Mouse (Mus musculus) kidney, postnatal 0 days (tissue): ENCODE measurements around the gene Ppp2r3a. TPM values are rescaled to one million over a fixed set of nuclear protein-coding genes. Genes with fewer than 3 reads are reported as not detected.
A peak's percentile ranks its signal among the peaks of the same experiment; 100 is the strongest.

Source experiments
- ATAC-seq: fragments of 200-750 bp; cut with Nextera tagmentation; replicated peaks from 2 replicates; pipeline ENCODE4 v1.8.0; 2017; ENCODE audit warnings: low read depth, moderate number of reproducible peaks, moderate TSS enrichment, moderate library complexity; ENCODE audit not compliant: low FRiP score
- DNase-seq: peaks from one replicate; pipeline ENCODE4 v3.0.0-alpha.2; 2016; ENCODE audit warnings: low spot score
- H3K27ac ChIP-seq: fragments of 300-500 bp; sonication (generic); 2 replicates; pipeline ENCODE4 v1.5.1; 2014; ENCODE audit warnings: mild to moderate bottlenecking
- H3K27me3 ChIP-seq: fragments of 300-500 bp; sonication (generic); 2 replicates; pipeline ENCODE4 v1.6.1; 2014; ENCODE audit warnings: low read length, mixed read lengths; ENCODE audit not compliant: insufficient read depth
- H3K36me3 ChIP-seq: fragments of 300-500 bp; sonication (generic); 2 replicates; pipeline ENCODE4 v1.6.1; 2014; ENCODE audit warnings: low read length, mixed read lengths; ENCODE audit not compliant: insufficient read depth
- H3K4me1 ChIP-seq: fragments of 300-500 bp; sonication (generic); replicated peaks from 2 replicates; pipeline ENCODE4 v1.6.1; 2014; ENCODE audit warnings: antibody characterized with exemption, low read length, mixed read lengths; ENCODE audit not compliant: insufficient read depth
- H3K4me2 ChIP-seq: fragments of 300-500 bp; sonication (generic); 2 replicates; pipeline ENCODE4 v1.6.1; 2014; ENCODE audit warnings: mild to moderate bottlenecking, low read length, moderate library complexity, mixed read lengths
- H3K4me3 ChIP-seq: fragments of 300-500 bp; sonication (generic); replicated peaks from 2 replicates; pipeline ENCODE4 v1.5.1; 2014; ENCODE audit warnings: low read depth, low read length
- H3K9ac ChIP-seq: fragments of 300-500 bp; sonication (generic); 2 replicates; pipeline ENCODE4 v1.6.1; 2014; ENCODE audit warnings: low read depth, low read length
- H3K9me3 ChIP-seq: fragments of 300-500 bp; sonication (generic); replicated peaks from 2 replicates; pipeline ENCODE4 v1.6.1; 2016; ENCODE audit warnings: low read length, inconsistent platforms, mixed read lengths
- CTCF ChIP-seq: IDR thresholded peaks from 2 replicates; pipeline ENCODE4 v1.5.1; 2016; ENCODE audit warnings: antibody characterized with exemption, low read depth, mild to moderate bottlenecking, moderate library complexity
- WGBS: fragments of 180-500 bp; shearing (Covaris S2); extraction: QIAGEN DNeasy Blood & Tissue Kit; methylation state at CpG from one replicate; pipeline ENCODE4 v1.1.7; 2014; 5-methylcytosine and 5-hydroxymethylcytosine counted together
- polyA plus RNA-seq: library from polyadenylated mRNA; unstranded; fragments of >200 nt; fragmentation: Nextera tagmentation; extraction: Ambion mirVana; gene quantifications from 2 replicates; pipeline ENCODE4 v1.2.1, GENCODE M21; 2015

Gene Ppp2r3a
- polyA plus RNA-seq, 1 experiment from 2014 or later, result 15.3 TPM

DNA sequence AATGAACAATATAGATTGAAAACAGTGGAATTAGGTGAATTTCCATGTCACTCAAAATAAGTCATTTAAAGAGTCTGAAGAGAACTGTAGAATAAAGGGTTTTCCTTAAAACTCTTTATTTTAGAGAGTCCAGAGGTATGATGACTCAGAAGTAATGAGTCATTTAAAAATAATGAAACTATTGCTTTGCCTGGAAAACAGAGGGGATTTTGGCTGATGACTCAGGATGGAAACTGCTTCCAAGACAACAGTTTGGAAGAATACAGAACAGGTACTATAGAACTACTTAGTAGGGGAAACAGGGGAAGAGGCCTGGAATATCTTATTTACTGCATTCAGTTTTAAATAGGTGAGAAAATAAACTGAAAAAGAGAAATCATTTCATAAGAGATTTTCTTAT, 22.7 kb downstream of the Ppp2r3a start:
- no peak for TF ChIP-seq CTCF
- Histone ChIP-seq H3K4me2 (no peak overlapping the region), H3K4me3 (no peak overlapping the region), H3K27ac (no peak overlapping the region), H3K9ac (no peak overlapping the region), H3K27me3 (no peaks in the 10 kb centered on the region), H3K36me3 (no peaks in the 10 kb centered on the region), H3K9me3 (no peaks in the 10 kb centered on the region), H3K4me1 (no peaks in the 10 kb centered on the region)
- no peak for ATAC-seq
- DNase-seq, result no peak

GRCm38 (mm10) chr9:101207984-101208383, 43.6 kb downstream of the Ppp2r3a start:
- DNase-seq (peak; percentile 41), ATAC-seq (peak; percentile 72)
- Histone ChIP-seq H3K4me2 (no peak overlapping the region), H3K9ac (no peak overlapping the region), H3K27me3 (no peaks in the 10 kb centered on the region), H3K36me3 (peaks cover 8% of the 10 kb centered on the region; the same call in 1 of the 2 replicates), H3K4me3 (no peak overlapping the region), H3K4me1 (no peaks in the 10 kb centered on the region; the same call in 1 of the 2 replicates), H3K27ac (peak overlapping the region; percentile 75), H3K9me3 (no peaks in the 10 kb centered on the region)
- WGBS, result 50% methylated on average over 1 of the region's 1 CpGs
- no peak for TF ChIP-seq CTCF

DNA sequence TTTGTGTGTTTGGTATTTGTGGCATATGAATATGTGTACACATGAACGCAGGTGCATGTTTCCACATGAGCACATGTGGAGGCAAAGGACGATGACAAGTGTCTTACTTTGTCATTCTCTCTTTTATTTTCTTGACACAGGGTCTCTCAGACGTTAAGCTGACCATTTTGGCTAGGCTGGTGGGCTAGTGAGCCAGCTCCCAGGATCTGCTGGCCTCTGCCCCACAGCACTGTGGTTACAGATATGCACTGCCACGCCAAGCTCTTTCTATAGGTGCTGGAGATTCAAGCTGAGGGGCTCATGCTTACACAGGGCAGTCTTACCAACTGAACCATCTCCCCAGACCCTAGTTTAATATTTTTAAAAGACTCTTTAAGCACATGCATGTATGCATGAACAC, 45.1 kb downstream of the Ppp2r3a start:
- ATAC-seq (no peak), DNase-seq (no peak)
- H3K4me3 ChIP-seq, result no peak overlapping the region
- H3K27ac ChIP-seq, result no peak overlapping the region
- no peaks in the 10 kb centered on the region; the same call in 1 of the 2 replicates for H3K4me1 ChIP-seq
- no peak overlapping the region for H3K4me2 ChIP-seq
- WGBS, result 86% methylated on average over 4 of the region's 4 CpGs
- no peak for TF ChIP-seq CTCF
- no peaks in the 10 kb centered on the region for H3K27me3 ChIP-seq
- no peaks in the 10 kb centered on the region for H3K9me3 ChIP-seq
- no peak overlapping the region for H3K9ac ChIP-seq
- H3K36me3 ChIP-seq, result peaks cover 4% of the 10 kb centered on the region; the same call in 1 of the 2 replicates

- H3K4me3 ChIP-seq, result no peak overlapping the region
- no peaks in the 10 kb centered on the region for H3K9me3 ChIP-seq
- peaks cover 4% of the 10 kb centered on the region; the same call in 1 of the 2 replicates for H3K36me3 ChIP-seq
- 44% methylated on average over 1 of the region's 1 CpGs for WGBS
- H3K4me1 ChIP-seq, result no peaks in the 10 kb centered on the region
- DNase-seq, result no peak
- H3K27ac ChIP-seq, result no peak overlapping the region
- no peaks in the 10 kb centered on the region for H3K27me3 ChIP-seq
- no peak overlapping the region for H3K4me2 ChIP-seq
- no peak overlapping the region for H3K9ac ChIP-seq
- no peak for ATAC-seq
- TF ChIP-seq CTCF, result no peak
Observed at GRCm38 (mm10) chr9:101205216-101205615, 46.4 kb downstream of the Ppp2r3a start.

- no peak overlapping the region for H3K27ac ChIP-seq
- no peak overlapping the region for H3K4me2 ChIP-seq
- H3K27me3 ChIP-seq, result no peaks in the 10 kb centered on the region
- no peak for DNase-seq
- 93% methylated on average over 3 of the region's 3 CpGs for WGBS
- peak; percentile 26; the same call in 1 of the 2 replicates for TF ChIP-seq CTCF
- H3K36me3 ChIP-seq, result peaks cover 4% of the 10 kb centered on the region; the same call in 1 of the 2 replicates
- no peaks in the 10 kb centered on the region for H3K9me3 ChIP-seq
- ATAC-seq, result no peak
- no peak overlapping the region for H3K9ac ChIP-seq
- H3K4me1 ChIP-seq, result no peaks in the 10 kb centered on the region
- H3K4me3 ChIP-seq, result no peak overlapping the region
Observed at GRCm38 (mm10) chr9:101204059-101204458, 47.5 kb downstream of the Ppp2r3a start.

GRCm38 (mm10) chr9:101200627-101201026, 51.0 kb downstream of the Ppp2r3a start:
- DNase-seq (peak; percentile 16), ATAC-seq (no peak)
- Histone ChIP-seq H3K4me3 (no peak overlapping the region), H3K9me3 (no peaks in the 10 kb centered on the region), H3K4me1 (no peaks in the 10 kb centered on the region), H3K27me3 (no peaks in the 10 kb centered on the region), H3K9ac (no peak overlapping the region), H3K27ac (no peak overlapping the region), H3K36me3 (no peaks in the 10 kb centered on the region), H3K4me2 (no peak overlapping the region)
- WGBS, result 58% methylated on average over 5 of the region's 5 CpGs
- TF ChIP-seq CTCF, result no peak

- no peak for TF ChIP-seq CTCF
- no peaks in the 10 kb centered on the region for H3K4me1 ChIP-seq
- H3K4me3 ChIP-seq, result no peak overlapping the region
- H3K27ac ChIP-seq, result peak overlapping the region; percentile 36; the same call in 1 of the 2 replicates
- DNase-seq (peak; percentile 10), ATAC-seq (no peak)
- no peak overlapping the region for H3K9ac ChIP-seq
- no peaks in the 10 kb centered on the region for H3K9me3 ChIP-seq
- WGBS, result 71% methylated on average over 6 of the region's 6 CpGs
- 0 out of 2 replicates have a peak, but pooled peaks cover 4% of the 10 kb centered on the region for H3K36me3 ChIP-seq
- no peaks in the 10 kb centered on the region for H3K27me3 ChIP-seq
- no peak overlapping the region for H3K4me2 ChIP-seq
Observed at GRCm38 (mm10) chr9:101198804-101199203, 52.8 kb downstream of the Ppp2r3a start.
